Mouse (Mus musculus) right cerebral cortex, adult 18-20 months (tissue): ENCODE results near the gene Hist1h2af.

Experiments used
- DNase-seq: peaks from one replicate; pipeline ENCODE4 v3.0.0; 2022; ENCODE audit warnings: mixed read lengths

Hist1h2af gene

DNA sequence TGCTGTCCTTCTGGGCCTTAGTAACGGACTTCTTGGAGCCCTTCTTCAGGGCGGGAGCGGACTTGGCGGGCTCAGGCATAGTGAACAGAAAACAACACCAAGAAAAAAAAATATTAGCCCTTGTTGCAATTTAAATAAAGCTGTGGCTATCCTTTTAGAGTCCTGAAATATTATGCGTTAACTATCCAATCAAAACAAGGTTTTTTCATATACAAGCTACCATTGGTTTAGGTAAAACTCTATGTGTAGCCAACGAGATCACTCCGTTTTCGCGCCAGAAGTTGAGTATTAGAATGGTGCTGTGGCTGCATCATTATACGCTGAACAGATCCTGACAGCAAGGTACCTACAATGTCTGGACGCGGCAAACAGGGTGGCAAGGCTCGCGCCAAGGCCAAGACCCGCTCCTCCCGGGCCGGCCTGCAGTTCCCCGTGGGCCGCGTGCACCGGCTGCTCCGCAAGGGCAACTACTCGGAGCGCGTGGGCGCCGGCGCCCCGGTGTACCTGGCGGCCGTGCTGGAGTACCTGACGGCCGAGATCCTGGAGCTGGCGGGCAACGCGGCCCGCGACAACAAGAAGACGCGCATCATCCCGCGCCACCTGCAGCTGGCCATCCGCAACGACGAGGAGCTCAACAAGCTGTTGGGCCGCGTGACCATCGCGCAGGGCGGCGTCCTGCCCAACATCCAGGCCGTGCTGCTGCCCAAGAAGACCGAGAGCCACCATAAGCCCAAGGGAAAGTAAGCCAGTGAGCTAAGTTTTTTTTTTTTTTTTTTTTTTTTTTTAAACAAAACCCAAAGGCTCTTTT, at the start of gene Hist1h2af:
Gene Hist1h2af (plus strand): TSS at position 347 of the 808 bp plus-strand sequence.
- DNase-seq, result peak; percentile 80

DNA sequence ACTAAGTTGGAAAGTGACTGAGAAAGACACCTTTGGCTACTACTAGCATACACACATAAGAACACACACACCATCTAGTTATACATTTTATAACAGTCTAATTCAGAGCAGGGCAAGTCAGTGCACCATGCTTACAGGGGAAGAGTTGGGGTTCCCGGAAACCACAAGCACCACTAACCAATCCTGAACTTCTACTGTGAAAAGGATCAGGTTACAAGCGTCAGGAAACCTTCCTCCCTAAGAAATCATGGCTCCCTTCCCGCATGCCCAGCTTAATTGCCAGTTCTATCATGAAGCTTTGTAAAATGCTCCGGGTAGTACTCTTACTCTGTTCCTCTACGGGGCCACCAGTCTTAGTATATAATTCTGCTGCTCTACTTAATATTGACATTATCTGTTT, 48.4 kb upstream of the Hist1h2af start:
- no peak for DNase-seq

DNA sequence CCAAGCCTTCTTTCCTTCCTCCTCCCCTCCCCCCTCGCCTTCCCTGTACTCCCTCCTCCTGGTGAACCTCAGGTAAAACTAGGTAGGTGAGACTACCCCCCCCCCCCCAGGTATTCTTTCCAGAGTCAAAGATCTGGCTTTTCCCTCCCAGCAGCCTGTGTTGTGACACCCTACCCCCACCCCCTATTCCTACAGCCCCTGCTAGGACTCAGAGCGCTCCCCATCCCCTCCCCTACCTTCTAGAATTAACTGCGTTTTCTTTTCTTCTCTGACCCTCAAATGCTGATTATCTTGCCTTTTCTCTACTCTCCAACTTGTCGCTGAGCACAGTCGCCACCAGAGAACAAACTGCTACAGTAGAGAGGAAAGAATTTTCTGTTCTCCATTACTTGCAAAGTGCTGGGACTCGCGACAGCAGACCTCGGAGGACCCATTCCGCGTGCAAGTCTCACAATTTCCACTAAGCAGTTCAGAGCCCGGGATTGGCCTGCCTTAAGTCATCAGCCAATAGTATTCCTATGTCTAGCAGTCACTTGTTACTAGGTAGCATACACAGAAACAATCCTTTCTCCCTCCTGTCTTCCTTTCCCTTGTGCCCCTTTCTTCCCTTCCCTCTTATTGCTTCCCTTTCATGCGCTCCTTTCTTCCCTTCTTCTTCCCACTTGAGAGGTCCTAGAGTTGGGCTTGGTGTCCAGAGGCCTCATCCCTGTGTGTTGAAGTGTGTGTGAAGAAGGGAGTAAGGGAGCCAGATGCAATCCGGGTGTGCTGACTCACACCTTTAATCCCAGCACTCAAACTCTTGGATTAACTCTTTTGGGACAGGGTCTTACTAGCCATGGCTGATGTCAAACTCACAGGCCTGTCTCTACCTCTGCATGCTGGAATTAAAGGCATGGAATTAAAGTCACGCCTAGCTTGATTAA, 45.0 kb upstream of the Hist1h2af start, which contains the start of gene Btn2a2:
Gene Btn2a2 (minus strand): TSS at position 458 of the 923 bp plus-strand sequence.
- peak; percentile 76 for DNase-seq

DNA sequence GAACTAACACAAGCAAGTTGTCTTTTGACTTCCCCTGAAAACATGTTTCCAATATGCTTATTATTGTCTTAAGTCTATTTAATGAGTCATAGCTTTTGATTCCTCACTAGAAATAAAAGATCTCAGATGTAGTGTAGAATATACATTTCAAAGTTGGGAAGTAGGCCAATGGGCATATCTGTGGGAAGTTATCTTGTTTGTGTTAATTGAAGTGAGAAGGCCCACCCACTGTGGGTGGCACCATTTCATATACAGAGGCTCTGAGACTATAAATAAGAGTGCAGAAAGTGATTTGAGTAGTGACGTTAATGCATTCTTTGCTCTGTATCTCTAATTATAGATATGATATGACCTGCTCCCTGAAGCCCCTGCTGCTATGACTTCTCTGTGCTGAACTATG, 42.8 kb upstream of the Hist1h2af start:
- no peak for DNase-seq

DNA sequence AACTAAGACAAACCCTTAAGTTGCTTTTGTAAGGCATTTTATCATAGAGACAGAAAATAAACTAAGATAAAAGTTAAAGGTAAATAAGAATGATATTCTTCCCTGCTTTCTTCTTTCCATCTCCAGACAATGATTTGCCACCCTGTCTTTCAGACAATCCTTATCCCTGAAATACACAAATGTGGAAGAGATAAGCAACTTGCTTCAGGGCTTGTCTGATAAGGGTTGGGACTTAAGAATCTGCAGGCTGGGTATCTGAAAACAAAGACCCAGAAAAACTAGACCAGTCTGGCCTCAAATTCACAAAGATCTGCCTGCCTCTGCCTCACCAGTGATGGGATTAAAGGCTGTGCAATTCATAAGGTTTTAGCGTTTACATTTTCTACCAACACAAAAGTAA, 42.4 kb upstream of the Hist1h2af start:
- DNase-seq, result no peak

DNA sequence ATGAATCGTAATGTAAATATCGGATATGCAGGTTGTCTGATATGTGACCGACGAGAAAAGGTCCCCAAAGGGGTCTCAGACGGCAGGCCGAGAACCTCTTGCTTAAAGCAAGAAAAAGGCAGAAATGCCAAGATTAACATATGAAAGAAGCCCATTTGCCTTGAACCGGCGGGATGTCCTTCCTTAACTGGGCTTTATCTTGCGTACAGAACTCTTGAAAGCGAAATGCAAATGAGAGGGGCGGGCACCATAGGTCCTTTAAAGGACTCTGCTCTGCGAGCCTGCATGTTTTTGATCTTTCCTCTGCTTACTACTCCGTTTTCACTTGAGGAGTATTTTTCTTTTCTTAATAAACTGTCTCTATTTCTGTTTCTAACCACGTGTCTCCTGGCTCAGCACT, 41.7 kb upstream of the Hist1h2af start:
- no peak for DNase-seq

DNA sequence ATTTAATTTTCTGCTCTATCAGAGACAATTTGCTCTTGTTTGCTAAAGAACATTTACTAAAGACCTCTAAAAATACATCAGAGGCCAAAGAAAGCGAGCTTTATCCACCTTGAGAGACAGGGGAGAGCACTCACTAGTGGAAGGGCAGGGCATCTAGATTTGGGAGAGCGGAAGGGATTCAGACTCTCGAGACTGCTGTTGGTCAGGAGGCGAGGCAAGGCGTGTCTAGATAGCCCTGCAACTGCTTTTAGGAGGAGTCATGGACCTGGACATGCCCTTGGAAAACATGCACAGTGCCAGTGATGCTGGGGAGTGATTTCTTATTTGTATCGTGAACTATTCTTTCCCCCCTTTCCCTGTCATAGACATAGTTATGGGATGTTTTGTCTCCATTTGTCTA, 38.2 kb upstream of the Hist1h2af start:
- DNase-seq, result no peak

DNA sequence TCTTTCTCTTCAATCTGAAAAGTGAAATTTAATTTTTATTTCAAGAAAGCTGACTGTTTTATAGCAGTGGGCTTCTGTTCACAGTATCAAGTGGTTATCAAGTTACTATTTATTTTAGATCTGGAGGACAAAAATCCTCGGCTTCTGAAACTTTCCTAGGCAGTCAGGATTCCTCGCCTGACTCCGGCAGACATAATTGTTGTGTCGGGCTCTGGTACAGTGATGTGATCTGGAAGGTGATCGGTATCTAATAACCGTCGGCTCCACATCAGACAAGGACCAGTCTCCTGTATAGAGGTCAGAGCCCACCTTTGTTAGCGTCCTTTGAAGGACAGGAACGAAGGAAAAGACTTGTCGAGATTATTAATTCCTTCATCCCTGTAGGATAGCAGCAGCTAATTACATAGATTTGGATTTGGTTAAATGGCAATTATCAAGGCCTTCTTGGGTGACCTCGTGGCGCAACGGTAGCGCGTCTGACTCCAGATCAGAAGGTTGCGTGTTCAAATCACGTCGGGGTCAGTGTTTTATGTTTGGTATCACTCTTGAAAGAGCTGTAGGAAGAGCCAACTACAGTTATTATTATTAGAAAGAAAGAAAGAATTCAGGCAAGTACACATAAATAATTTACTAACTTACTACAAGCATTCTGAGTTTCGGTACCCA, 35.9 kb upstream of the Hist1h2af start:
- DNase-seq, result peak; percentile 32

DNA sequence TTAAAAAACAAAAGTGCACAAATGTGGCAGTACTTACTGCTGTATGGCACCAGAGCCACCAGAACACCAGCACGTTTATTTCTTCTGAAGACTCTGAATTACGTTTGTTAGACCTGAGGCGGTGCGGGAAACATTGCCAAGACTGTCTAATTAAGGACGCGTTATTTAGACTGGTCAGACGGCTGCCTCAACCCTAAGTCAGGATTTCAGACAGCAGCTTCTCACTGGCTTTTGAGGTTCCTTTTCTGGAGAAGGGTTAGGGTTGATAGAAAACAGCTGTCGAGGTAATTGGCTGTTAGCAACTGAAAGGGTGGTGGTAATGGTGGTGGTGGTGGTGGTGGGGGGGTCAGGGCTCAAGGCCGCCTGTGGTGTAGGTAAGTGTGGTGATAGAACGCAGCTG, 35.1 kb upstream of the Hist1h2af start:
- no peak for DNase-seq

DNA sequence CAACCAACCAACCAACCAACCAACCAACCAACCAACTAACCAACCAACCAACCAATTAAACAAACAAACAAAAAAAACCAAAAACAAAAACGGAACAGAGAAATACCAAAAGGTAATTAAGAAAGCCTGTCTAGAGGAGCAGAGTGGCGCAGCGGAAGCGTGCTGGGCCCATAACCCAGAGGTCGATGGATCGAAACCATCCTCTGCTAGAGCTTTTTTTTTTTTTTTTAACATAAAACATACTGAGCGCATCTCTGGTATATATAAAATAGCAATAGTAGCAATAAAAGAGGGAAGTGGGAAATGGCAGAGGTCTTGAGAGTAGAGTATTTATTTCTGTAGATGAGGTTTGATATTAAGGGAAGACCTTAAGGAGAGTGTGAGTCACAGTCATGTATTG, 33.8 kb upstream of the Hist1h2af start:
- DNase-seq, result no peak

DNA sequence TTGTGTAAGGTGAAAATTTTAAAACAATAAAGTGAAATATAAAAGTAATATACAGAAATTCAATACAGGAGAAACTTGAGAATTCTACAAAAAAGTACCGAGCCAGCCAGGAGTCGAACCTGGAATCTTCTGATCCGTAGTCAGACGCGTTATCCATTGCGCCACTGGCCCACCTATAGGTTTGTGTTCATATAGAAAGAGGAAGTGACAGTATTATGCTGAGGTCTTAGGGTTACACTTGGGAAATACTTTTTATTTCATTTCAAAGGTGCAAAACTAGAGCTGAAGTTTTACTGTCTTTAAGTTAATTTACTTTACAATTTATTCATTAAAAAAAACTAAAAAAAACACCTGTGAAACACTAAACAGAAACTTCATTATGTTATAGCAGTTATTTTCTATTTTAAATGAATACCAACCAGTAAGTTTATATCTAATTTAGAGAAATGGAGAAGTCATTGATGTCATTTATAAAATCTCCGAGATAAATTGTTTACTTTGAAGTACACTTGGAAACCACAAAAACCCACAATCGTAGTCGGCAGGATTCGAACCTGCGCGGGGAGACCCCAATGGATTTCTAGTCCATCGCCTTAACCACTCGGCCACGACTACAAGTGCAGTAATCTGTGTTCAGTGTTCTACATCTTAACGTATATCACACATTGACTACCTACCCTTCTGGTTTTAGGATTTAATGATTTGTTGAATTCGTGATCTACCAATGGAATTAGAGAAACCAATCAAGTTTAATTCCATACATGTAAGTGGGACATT, 33.1 kb upstream of the Hist1h2af start:
- peak; percentile 82 for DNase-seq

DNA sequence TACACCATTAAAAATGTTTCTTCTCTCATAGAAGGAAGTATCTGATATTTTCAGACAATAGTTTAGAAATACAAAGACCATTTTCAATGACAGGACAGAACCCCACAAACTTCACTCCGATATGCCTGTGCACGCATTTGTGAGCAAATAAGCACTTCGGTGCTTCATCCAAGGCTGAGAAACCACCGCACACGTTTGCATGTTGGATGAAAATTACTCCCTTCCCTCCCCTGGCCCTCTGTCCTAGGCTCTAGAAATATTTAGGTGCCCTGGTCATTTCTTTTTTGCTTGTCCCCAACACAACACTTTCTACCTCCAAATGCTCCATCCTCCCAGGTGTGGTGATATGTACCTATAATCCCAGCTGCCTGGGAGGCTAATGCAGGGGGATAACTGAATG, 32.2 kb upstream of the Hist1h2af start:
- DNase-seq, result no peak

DNA sequence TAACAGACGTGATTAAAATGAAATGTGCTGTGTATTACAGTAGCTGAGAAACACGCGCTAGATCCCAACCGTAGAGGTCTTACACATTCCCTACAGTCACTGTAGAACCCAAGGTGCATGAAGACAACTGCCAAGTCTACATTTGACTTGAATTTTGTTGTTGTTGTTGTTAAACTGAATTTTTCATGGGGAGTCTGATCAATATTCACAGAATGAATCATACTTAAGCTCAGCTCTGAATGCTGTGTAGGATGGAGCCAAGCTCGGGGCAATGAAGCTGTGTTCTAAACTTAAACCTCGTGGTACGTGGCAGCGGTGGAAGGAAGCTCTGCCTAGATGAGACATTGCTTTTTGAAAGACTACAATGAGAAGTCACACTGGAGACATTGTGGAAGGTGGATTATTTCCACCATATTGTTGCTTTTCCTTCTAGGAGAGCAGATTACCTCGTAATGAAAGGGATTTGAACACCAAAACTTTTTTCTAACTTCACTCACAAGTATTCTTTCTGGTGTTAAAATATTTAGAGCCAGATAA, 31.6 kb upstream of the Hist1h2af start:
- DNase-seq, result no peak

DNA sequence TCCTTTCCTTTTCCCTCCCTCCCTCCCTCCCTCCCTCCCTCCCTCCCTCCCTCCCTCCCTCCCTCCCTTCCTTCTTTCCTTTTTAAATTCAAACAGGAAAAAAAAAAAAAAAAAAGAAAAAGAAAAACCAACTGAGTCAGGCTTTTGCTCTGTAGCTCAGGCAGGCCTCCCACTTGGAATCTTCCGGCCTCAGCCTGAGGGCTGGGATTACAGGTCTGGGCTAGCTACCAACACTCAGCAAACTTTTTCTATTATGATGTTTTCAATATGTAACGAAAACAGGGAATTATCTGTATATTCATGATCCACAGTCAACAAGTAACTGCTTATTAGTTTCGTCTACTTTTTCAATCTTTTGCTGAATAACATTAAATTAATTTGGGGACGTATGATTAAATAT, 30.8 kb upstream of the Hist1h2af start:
- no peak for DNase-seq

DNA sequence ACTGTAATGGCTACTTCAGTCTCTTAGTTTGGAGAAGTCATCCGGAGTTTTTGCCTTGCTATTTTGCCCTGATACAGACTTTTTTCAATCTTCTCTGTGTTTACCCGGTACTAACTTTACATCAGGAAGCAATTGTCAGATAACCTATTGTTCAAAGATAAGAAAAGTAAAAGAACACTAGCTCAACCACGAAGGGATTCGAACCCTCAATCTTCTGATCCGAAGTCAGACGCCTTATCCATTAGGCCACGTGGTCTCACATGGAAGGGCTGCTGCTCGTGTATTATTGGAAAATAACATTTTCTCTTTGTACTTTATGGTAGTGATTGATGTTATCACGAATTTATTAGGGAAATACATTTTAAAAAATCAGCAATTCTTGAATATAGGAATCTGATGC, 29.9 kb upstream of the Hist1h2af start:
- peak; percentile 41 for DNase-seq

DNA sequence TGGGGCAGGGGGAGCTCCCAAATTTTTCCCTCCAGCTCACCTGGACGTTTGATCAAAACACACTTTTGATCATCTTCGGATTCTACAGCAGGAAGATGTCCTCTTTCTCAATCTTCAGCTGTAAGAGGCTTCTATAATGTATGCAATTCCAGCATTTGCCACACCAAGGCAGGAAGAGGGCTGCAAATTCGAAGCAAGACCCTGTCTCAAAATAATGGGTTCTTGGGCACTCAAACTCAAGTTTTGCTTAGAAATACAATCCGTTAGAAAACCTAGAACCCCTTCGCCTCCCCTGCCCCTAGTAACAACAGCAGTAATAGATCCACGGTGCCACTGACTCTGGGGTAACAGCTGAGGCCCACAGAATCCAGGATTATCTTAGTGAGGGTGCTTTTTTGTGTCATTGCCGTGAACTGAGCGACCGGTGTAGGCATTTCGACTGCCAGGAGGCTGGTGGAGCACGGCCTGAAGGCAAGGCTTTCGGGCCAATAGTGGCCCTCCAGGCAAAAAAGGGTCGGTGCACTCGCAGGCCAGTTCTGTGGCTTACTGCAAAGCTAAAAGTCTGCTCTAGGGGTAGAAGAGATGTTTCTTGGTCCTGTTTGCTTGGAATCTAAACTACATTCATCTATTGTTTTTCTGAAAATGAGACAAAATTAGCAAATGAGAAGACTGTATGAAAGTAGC, 27.9 kb upstream of the Hist1h2af start:
- no peak for DNase-seq

DNA sequence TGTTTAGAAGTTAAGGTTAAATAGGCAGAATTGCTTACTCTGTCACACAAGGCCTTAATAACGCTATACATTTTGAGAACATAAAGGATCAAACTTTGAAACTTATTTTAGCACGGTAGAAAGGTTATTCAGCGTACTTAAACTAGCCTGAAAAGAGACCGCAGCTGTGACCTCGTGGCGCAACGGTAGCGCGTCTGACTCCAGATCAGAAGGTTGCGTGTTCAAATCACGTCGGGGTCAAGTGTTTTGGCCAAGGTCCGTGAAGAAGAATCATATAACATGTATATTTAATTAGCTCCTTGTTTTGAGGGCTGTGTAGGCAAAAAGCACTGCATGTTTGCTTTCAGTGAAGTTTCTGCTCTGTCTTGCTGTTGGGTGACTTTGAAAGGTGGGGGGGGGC, 27.4 kb upstream of the Hist1h2af start:
- no peak for DNase-seq

DNA sequence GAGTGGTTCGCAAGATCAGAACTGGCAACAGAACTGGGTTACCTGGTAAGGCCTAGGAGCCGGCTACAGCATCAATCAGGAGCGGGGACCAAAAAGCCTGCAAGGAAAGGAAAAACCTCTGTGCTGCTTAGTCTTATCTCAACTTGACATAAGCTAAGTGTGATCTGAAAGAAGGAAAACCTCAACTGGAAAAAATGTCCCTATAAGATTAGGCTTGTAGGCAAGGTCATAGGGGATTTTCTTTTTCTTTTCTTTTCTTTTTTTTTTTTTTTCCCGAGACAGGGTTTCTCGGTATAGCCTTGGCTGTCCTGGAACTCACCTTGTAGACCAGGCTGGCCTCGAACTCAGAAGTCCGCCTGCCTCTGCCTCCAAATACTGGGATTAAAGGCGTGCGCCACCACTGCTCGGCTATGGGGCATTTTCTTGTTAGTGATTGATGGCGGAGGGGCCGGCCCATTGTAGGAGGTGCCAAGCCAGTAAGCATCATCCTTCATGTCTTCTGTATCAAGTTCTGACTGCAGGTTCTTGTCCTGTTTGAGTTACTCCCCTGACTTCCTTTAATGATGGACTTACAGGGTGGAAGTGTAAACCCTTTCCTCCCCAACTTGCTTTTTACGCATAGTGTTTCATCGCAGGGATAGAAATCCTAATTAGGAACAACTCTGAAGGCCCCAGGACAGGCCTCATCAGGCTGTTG, 26.7 kb upstream of the Hist1h2af start:
- no peak for DNase-seq

DNA sequence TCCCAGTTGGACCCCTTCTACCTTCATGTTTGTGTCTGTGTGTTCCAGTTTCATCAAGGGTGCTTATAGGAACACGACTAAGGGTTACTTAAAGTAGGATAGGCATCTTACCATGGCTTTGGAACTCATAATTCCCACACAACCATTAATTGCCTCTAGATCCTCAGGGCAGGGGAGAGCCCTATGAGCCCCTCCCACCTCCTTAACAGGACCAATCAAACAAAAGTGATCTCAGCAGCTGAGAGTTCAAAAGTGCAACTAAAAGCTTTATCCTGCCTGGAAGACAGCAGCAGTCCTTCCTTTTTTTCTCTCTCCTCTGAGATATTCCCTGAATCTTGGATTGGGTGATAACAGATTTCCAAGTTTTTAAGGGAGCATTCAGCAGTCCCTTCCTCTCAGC, 23.6 kb upstream of the Hist1h2af start:
- DNase-seq, result no peak

DNA sequence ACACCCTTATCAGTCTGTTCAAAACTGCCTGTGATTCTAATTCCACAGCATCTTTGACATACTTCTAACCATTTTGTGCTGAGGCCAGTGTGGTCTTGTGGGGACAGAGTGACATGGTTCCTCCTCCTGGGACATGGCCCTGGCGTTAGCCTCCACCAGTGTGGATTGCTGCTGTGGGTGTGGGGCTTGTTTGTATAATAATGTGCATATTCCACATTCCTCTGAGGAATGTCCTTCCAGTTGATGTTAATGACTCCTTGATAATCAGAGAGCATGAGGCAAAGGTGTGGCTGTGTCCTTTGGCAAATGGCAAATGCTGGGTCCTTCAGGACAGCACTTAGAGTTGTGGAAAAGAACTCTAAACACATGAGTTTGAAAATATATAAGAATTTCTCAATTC, 20.2 kb upstream of the Hist1h2af start:
- DNase-seq, result no peak

DNA sequence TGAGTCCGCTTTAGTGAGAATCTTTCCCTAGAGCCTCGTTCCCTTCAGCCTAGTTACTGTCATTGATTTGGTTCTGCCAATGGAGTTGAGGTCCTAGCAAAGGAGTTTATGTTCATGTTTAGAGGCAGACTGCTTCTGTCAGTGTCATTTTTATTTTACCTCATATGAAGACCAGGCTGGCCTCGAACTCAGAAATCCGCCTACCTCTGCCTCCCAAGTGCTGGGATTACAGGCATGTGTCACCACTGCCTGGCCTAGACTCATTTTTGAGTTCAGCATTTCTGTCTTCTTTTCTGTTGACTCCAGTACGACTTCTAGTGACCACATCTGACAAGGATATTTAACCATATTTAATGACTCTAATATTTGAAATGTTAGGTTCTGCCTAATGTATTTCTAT, 18.4 kb upstream of the Hist1h2af start:
- no peak for DNase-seq
